Comparison of ENCODE assay signal across 1 mouse cellular context in the genomic region with DNA sequence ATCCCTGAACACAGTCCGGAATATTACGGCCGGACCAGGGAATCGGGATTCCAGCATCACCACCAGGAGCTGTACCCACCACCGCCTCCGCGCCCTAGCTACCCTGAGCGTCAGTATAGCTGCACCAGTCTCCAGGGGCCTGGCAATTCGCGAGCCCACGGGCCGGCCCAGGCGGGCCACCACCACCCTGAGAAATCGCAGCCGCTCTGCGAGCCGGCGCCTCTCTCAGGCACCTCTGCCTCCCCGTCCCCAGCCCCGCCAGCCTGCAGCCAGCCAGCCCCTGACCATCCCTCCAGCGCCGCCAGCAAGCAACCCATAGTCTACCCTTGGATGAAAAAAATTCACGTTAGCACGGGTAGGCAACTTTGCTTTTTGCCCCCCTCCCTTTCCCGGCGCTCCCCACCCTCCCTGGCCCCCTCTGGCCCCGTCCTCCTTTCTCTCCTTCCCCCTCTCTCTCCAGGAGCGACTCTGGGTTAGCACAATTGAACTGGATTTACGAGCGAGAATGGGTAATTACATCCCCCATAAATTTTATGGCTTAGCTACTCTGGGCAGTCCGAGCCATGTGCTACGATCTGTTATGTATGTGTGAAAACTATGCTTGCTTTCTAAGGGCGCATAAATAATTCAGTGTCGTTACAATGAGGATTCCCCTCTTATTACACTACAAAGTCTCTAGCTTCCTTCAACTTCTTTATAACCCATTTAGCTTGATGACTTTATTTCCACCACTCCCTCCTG.
TF ChIP-seq lines count a peak whose summit lies in the region.

No protein-coding gene starts in this region.

TF ChIP-seq in C2C12, 6 proteins besides CTCF, POLR2A, EP300 and RAD21:
- TF ChIP-seq MYOG (IDR thresholded peaks at IDR 0.05; ENCODE audit: control insufficient read depth, extremely low read depth, insufficient read length) (no peak), CEBPB (IDR thresholded peaks at IDR 0.05; ENCODE audit: low read depth) (no peak), MAX (IDR thresholded peaks at IDR 0.05) (no peak), FOSL1 (IDR thresholded peaks at IDR 0.05; ENCODE audit: insufficient read depth, low read length, poor library complexity, severe bottlenecking) (no peak), MYOD1 (IDR thresholded peaks at IDR 0.05; ENCODE audit: control insufficient read depth, insufficient read length, low read depth) (no peak), USF1 (IDR thresholded peaks at IDR 0.05; ENCODE audit: low read depth) (no peak)
TF ChIP-seq in C2C12: peak in this region for 0.
